In the genomic region with DNA sequence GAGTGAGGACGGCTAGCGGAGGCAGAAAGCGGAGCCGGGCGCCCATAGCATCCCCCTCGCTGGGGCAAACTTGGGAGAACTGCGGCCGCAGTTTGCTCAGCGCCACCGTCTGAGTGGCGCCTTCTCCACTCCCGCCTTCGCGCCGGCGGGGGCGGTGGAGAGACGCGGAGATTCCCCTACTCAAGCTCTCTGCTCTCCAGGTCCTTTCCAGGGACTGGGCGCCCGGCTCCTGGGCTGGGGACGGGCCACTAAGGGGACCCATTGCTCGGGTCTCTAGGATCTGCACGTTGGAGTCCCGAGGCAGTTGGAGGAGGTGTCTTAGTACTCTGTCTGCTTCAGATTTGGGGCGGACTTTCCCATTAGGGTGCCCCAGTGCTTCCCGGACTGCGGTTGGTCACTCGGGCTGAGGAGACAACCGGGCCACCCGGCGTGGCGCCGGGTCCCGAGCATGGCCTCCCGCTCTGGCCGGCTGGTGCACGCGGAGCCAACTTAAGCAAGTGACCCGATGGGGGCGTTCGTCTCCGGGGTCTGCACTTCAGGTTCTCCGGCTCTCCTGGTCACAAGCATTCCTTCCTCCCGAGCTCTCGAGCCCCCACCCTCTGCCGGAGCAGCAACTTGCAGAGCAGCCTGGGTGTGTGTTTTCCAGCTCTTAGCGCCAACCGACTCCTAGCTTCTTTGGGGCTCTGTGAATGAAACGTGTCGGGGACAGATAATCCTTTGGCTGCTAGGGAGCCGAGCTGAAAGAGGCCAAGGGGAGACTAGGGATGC, we compare ENCODE assay signal across 7 mouse cellular contexts. TPM values are rescaled to one million over a fixed set of nuclear protein-coding genes. Genes with fewer than 3 reads are reported as not detected.
DNase-seq lines count a peak whose midpoint lies in the region; ATAC-seq lines count a peak whose summit lies in the region.

No protein-coding gene starts in this region.

- no peaks in the 10 kb centered on the region for H3K27me3 ChIP-seq in embryonic facial prominence, embryonic 11.5 days (ENCODE audit: control insufficient read depth, insufficient read depth, low read length)
- no peaks in the 10 kb centered on the region for H3K27me3 ChIP-seq in limb, embryonic 12.5 days
- no peaks in the 10 kb centered on the region for H3K27me3 ChIP-seq in midbrain, embryonic 12.5 days
- no peaks in the 10 kb centered on the region for H3K27me3 ChIP-seq in stomach, embryonic 15.5 days (replicated peaks)

- H3K27ac ChIP-seq in embryonic facial prominence, embryonic 11.5 days (replicated peaks; ENCODE audit: low read depth, low read length): peak overlapping the region; percentile 98
- peak overlapping the region; percentile 99 for H3K27ac ChIP-seq in limb, embryonic 12.5 days
- peak overlapping the region; percentile 92 for H3K27ac ChIP-seq in midbrain, embryonic 12.5 days (replicated peaks)
- peak overlapping the region; percentile 97 for H3K27ac ChIP-seq in stomach, embryonic 15.5 days

- ATAC-seq in embryonic facial prominence, embryonic 11.5 days (replicated peaks; ENCODE audit: insufficient number of reproducible peaks, low FRiP score, low TSS enrichment, low read depth): peak; percentile 81
- ATAC-seq in limb, embryonic 12.5 days (ENCODE audit: insufficient number of reproducible peaks, insufficient read depth, low FRiP score, low TSS enrichment, low read depth): peak; percentile 77
- ATAC-seq in midbrain, embryonic 12.5 days (ENCODE audit: low FRiP score, low read depth): peak; percentile 78
- peak; percentile 77 for ATAC-seq in stomach, embryonic 15.5 days (ENCODE audit: insufficient read depth, low FRiP score, low read depth)

- H3K9me3 ChIP-seq in embryonic facial prominence, embryonic 11.5 days (replicated peaks; ENCODE audit: control insufficient read depth, low read length): no peaks in the 10 kb centered on the region
- no peaks in the 10 kb centered on the region for H3K9me3 ChIP-seq in limb, embryonic 12.5 days
- no peaks in the 10 kb centered on the region for H3K9me3 ChIP-seq in midbrain, embryonic 12.5 days
- H3K9me3 ChIP-seq in stomach, embryonic 15.5 days: no peaks in the 10 kb centered on the region

- peak; percentile 32 to 33 for DNase-seq in adrenal gland, postnatal 4 days (ENCODE audit: low spot score in 2 of 2)
- DNase-seq in embryonic facial prominence, embryonic 11.5 days (ENCODE audit: low spot score): peak; percentile 86
- DNase-seq in heart, adult 18-20 months: peak; percentile 68 to 77
- DNase-seq in kidney, adult 18-20 months: peak; percentile 54

- H3K4me3 ChIP-seq in embryonic facial prominence, embryonic 11.5 days (ENCODE audit: low read depth, low read length): peak overlapping the region; percentile 88
- H3K4me3 ChIP-seq in limb, embryonic 12.5 days (replicated peaks): peak overlapping the region; percentile 81
- peak overlapping the region; percentile 60 for H3K4me3 ChIP-seq in midbrain, embryonic 12.5 days
- peak overlapping the region; percentile 67 for H3K4me3 ChIP-seq in stomach, embryonic 15.5 days (replicated peaks)

- H3K4me1 ChIP-seq in embryonic facial prominence, embryonic 11.5 days (ENCODE audit: control insufficient read depth, insufficient read depth, low read length): no peaks in the 10 kb centered on the region
- H3K4me1 ChIP-seq in limb, embryonic 12.5 days (replicated peaks): peaks cover 27% of the 10 kb centered on the region
- peaks cover 22% of the 10 kb centered on the region for H3K4me1 ChIP-seq in midbrain, embryonic 12.5 days
- H3K4me1 ChIP-seq in stomach, embryonic 15.5 days: 0 out of 2 replicates have a peak, but pooled peaks cover 4% of the 10 kb centered on the region

- WGBS in embryonic facial prominence, embryonic 11.5 days: under 1% methylated on average over 52 of the region's 52 CpGs
- WGBS in limb, embryonic 12.5 days: under 1% methylated on average over 52 of the region's 52 CpGs
- WGBS in midbrain, embryonic 12.5 days: under 1% methylated on average over 52 of the region's 52 CpGs
- WGBS in stomach, embryonic 15.5 days: under 1% methylated on average over 51 of the region's 52 CpGs

- no peaks in the 10 kb centered on the region for H3K36me3 ChIP-seq in embryonic facial prominence, embryonic 11.5 days (replicated peaks; ENCODE audit: control insufficient read depth, insufficient read depth, low read depth, low read length)
- H3K36me3 ChIP-seq in limb, embryonic 12.5 days: no peaks in the 10 kb centered on the region
- H3K36me3 ChIP-seq in midbrain, embryonic 12.5 days: no peaks in the 10 kb centered on the region
- no peaks in the 10 kb centered on the region for H3K36me3 ChIP-seq in stomach, embryonic 15.5 days

- peak overlapping the region; percentile 98 for H3K9ac ChIP-seq in embryonic facial prominence, embryonic 11.5 days (replicated peaks; ENCODE audit: low read length)
- H3K9ac ChIP-seq in limb, embryonic 12.5 days (replicated peaks): peak overlapping the region; percentile 94
- H3K9ac ChIP-seq in midbrain, embryonic 12.5 days (replicated peaks): peak overlapping the region; percentile 75
- peak overlapping the region; percentile 73 for H3K9ac ChIP-seq in stomach, embryonic 15.5 days

- peak overlapping the region; percentile 66 for H3K4me2 ChIP-seq in embryonic facial prominence, embryonic 11.5 days (ENCODE audit: low read depth, low read length)
- peak overlapping the region; percentile 54 for H3K4me2 ChIP-seq in limb, embryonic 12.5 days
- peak overlapping the region; percentile 62 for H3K4me2 ChIP-seq in midbrain, embryonic 12.5 days (replicated peaks)
- H3K4me2 ChIP-seq in stomach, embryonic 15.5 days: peak overlapping the region; percentile 67

RNA-seq across cellular contexts. Expression of gene Gpc6, which starts 1.5 kb away (rescaled TPM):
- total RNA-seq in adrenal gland, postnatal 4 days (2021): 10 to 100 TPM; 33.7 to 39.6 TPM
- 34.9 and 37.4 TPM in 2 replicates for polyA plus RNA-seq in embryonic facial prominence, embryonic 11.5 days (2014; fragmentation: Nextera tagmentation; extraction: Ambion mirVana)
- 10 to 100 TPM in 1 of 2 experiments, 1 to 10 TPM in 1; 9.7 to 10.5 TPM for total RNA-seq in heart, adult 18-20 months (2021)
- 47.0 and 49.0 TPM in 2 replicates for polyA plus RNA-seq in limb, embryonic 12.5 days (2016; fragmentation: Nextera tagmentation; extraction: Ambion mirVana)
- polyA plus RNA-seq in midbrain, embryonic 12.5 days (2016; fragmentation: Nextera tagmentation; extraction: Ambion mirVana): 32.2 and 37.0 TPM in 2 replicates
- polyA plus RNA-seq in stomach, embryonic 15.5 days (2015; fragmentation: Nextera tagmentation; extraction: Ambion mirVana): 52.4 and 57.0 TPM in 2 replicates

Comparison
In these comparisons a context has a peak if more than half of its experiments do, and no peak if none do; other contexts are left out.
1. Peak in every context shown above with its lines: DNase-seq, ATAC-seq, H3K4me3 ChIP-seq and H3K27ac ChIP-seq.
2. DNase-seq: peak in every context shown above with its lines; median percentile 86 in embryonic facial prominence, embryonic 11.5 days; 72 in heart, adult 18-20 months; 54 in kidney, adult 18-20 months; 32 in adrenal gland, postnatal 4 days.